Mouse (Mus musculus): ENCODE measurements around the gene Csdc2. TPM values are rescaled to one million over a fixed set of nuclear protein-coding genes. Genes with fewer than 3 reads are reported as not detected.
"Not testable (repeated sequence)": the region's sequence is repeated elsewhere in the genome, so short reads cannot be mapped to it uniquely, and the experiment has no call there.

The Csdc2 gene
- polyA plus RNA-seq, 1 experiment from 2014 or later: 133 TPM

GRCm38 (mm10) chr15:81960171-81961077 is 23.9 kb downstream of the Csdc2 start, which contains the start of gene Pmm1:
Gene Pmm1, minus strand, starts transcription at chr15:81960930.
- Histone ChIP-seq H3K9ac (replicated peaks) (peak within 1 kb of the TSS; percentile 75), H3K4me3 (peak within 1 kb of the TSS; percentile 76), H3K27me3 (no peaks in the 10 kb centered on the region), H3K36me3 (no peaks in the 10 kb centered on the region), H3K27ac (replicated peaks) (peak within 1 kb of the TSS; percentile 89), H3K4me2 (replicated peaks) (peak within 1 kb of the TSS; percentile 88), H3K4me1 (peaks cover 24% of the 10 kb centered on the region), H3K9me3 (no peaks in the 10 kb centered on the region)
- under 1% methylated on average over 77 of the region's 77 CpGs for WGBS
- ATAC-seq (replicated peaks): peak; percentile 97

GRCm38 (mm10) chr15:81961078-81961451 is 24.5 kb downstream of the Csdc2 start:
- no peaks in the 10 kb centered on the region for H3K9me3 ChIP-seq
- H3K36me3 ChIP-seq: no peaks in the 10 kb centered on the region
- peaks cover 24% of the 10 kb centered on the region for H3K4me1 ChIP-seq
- no peaks in the 10 kb centered on the region for H3K27me3 ChIP-seq
- no peak overlapping the region for H3K9ac ChIP-seq (replicated peaks)
- H3K4me2 ChIP-seq (replicated peaks): peak overlapping the region; percentile 88
- ATAC-seq (replicated peaks): no peak; the same call in 1 of the 2 replicates
- H3K27ac ChIP-seq (replicated peaks): peak overlapping the region; percentile 89
- WGBS: under 1% methylated on average over 8 of the region's 8 CpGs
- peak overlapping the region; percentile 76 for H3K4me3 ChIP-seq

GRCm38 (mm10) chr15:81964262-81964661 is 27.7 kb downstream of the Csdc2 start:
- Histone ChIP-seq H3K27me3 (no peaks in the 10 kb centered on the region), H3K36me3 (no peaks in the 10 kb centered on the region), H3K27ac (replicated peaks) (no peak overlapping the region), H3K4me1 (peaks cover 11% of the 10 kb centered on the region), H3K9me3 (no peaks in the 10 kb centered on the region), H3K9ac (replicated peaks) (no peak overlapping the region), H3K4me3 (no peak overlapping the region), H3K4me2 (replicated peaks) (no peak overlapping the region)
- 73% methylated on average over 1 of the region's 1 CpGs for WGBS
- no peak for ATAC-seq (replicated peaks)

- no peak overlapping the region for H3K4me2 ChIP-seq (replicated peaks)
- H3K27me3 ChIP-seq: no peaks in the 10 kb centered on the region
- WGBS: 56% methylated on average over 4 of the region's 4 CpGs
- no peaks in the 10 kb centered on the region for H3K9me3 ChIP-seq
- no peak overlapping the region for H3K4me3 ChIP-seq
- H3K4me1 ChIP-seq: 0 out of 2 replicates have a peak, but pooled peaks cover 5% of the 10 kb centered on the region
- no peaks in the 10 kb centered on the region for H3K36me3 ChIP-seq
- no peak overlapping the region for H3K27ac ChIP-seq (replicated peaks)
- ATAC-seq (replicated peaks): no peak
- no peak overlapping the region for H3K9ac ChIP-seq (replicated peaks)
Measured at GRCm38 (mm10) chr15:81964980-81965545, 28.5 kb downstream of the Csdc2 start.

- no peak overlapping the region for H3K4me2 ChIP-seq (replicated peaks)
- no peak for ATAC-seq (replicated peaks)
- H3K27me3 ChIP-seq: no peaks in the 10 kb centered on the region
- H3K9me3 ChIP-seq: no peaks in the 10 kb centered on the region
- no peaks in the 10 kb centered on the region for H3K4me1 ChIP-seq
- 86% methylated on average over 13 of the region's 14 CpGs for WGBS
- no peaks in the 10 kb centered on the region for H3K36me3 ChIP-seq
- H3K4me3 ChIP-seq: no peak overlapping the region
- no peak overlapping the region for H3K9ac ChIP-seq (replicated peaks)
- no peak overlapping the region for H3K27ac ChIP-seq (replicated peaks)
Measured at GRCm38 (mm10) chr15:81966062-81966829, 29.7 kb downstream of the Csdc2 start.

GRCm38 (mm10) chr15:81967821-81968220 is 31.3 kb downstream of the Csdc2 start:
- no peak for ATAC-seq (replicated peaks)
- 89% methylated on average over 5 of the region's 5 CpGs for whole genome bisulfite sequencing
- no peak overlapping the region for H3K4me2 ChIP-seq (replicated peaks)
- no peak overlapping the region for H3K9ac ChIP-seq (replicated peaks)
- H3K4me1 ChIP-seq: no peaks in the 10 kb centered on the region
- no peaks in the 10 kb centered on the region for H3K9me3 ChIP-seq
- H3K4me3 ChIP-seq: no peak overlapping the region
- H3K27ac ChIP-seq (replicated peaks): no peak overlapping the region
- H3K27me3 ChIP-seq: no peaks in the 10 kb centered on the region
- no peaks in the 10 kb centered on the region for H3K36me3 ChIP-seq

GRCm38 (mm10) chr15:81968447-81968846 is 31.9 kb downstream of the Csdc2 start:
- Histone ChIP-seq H3K9me3 (no peaks in the 10 kb centered on the region), H3K4me2 (replicated peaks) (no peak overlapping the region), H3K27ac (replicated peaks) (no peak overlapping the region), H3K27me3 (no peaks in the 10 kb centered on the region), H3K4me1 (no peaks in the 10 kb centered on the region), H3K4me3 (no peak overlapping the region), H3K9ac (replicated peaks) (no peak overlapping the region), H3K36me3 (no peaks in the 10 kb centered on the region)
- no peak for ATAC-seq (replicated peaks)
- WGBS: 63% methylated on average over 2 of the region's 2 CpGs

GRCm38 (mm10) chr15:81969173-81969572 is 32.6 kb downstream of the Csdc2 start:
- ATAC-seq (replicated peaks): no peak
- H3K27me3 ChIP-seq: no peaks in the 10 kb centered on the region
- no peak overlapping the region for H3K4me3 ChIP-seq
- no peaks in the 10 kb centered on the region for H3K9me3 ChIP-seq
- no peak overlapping the region for H3K4me2 ChIP-seq (replicated peaks)
- no peaks in the 10 kb centered on the region for H3K4me1 ChIP-seq
- no peaks in the 10 kb centered on the region for H3K36me3 ChIP-seq
- WGBS: 57% methylated on average over 7 of the region's 7 CpGs
- no peak overlapping the region for H3K9ac ChIP-seq (replicated peaks)
- no peak overlapping the region for H3K27ac ChIP-seq (replicated peaks)

- not testable (repeated sequence) for H3K4me3 ChIP-seq, H3K9me3 ChIP-seq
- WGBS: 45% methylated on average over 6 of the region's 6 CpGs
Measured at GRCm38 (mm10) chr15:81969635-81970034, 33.1 kb downstream of the Csdc2 start.

GRCm38 (mm10) chr15:81970498-81970897 is 33.9 kb downstream of the Csdc2 start:
- not testable (repeated sequence) for H3K27me3 ChIP-seq; ATAC-seq (replicated peaks); H3K9me3 ChIP-seq; H3K27ac ChIP-seq (replicated peaks); H3K4me3 ChIP-seq; H3K4me2 ChIP-seq (replicated peaks); H3K36me3 ChIP-seq; H3K9ac ChIP-seq (replicated peaks); H3K4me1 ChIP-seq
- WGBS: 61% methylated on average over 4 of the region's 4 CpGs

More at GRCm38 (mm10) chr15:81969635-81970034, 33.1 kb downstream of the Csdc2 start:
- H3K4me2 ChIP-seq (replicated peaks); H3K9ac ChIP-seq (replicated peaks); ATAC-seq (replicated peaks); H3K4me1 ChIP-seq; H3K36me3 ChIP-seq; H3K27me3 ChIP-seq; H3K27ac ChIP-seq (replicated peaks): not testable (repeated sequence)

GRCm38 (mm10) chr15:81975156-81975555 is 38.6 kb downstream of the Csdc2 start:
- WGBS: 91% methylated on average over 8 of the region's 8 CpGs
- H3K36me3 ChIP-seq; ATAC-seq (replicated peaks): not testable (repeated sequence)

GRCm38 (mm10) chr15:81980321-81980720 is 43.8 kb downstream of the Csdc2 start, which contains the start of gene 1700029P11Rik:
Gene 1700029P11Rik, plus strand, starts transcription at chr15:81980540.
- H3K36me3 ChIP-seq: no peaks in the 10 kb centered on the region
- 95% methylated on average over 23 of the region's 23 CpGs for WGBS
- H3K9ac ChIP-seq (replicated peaks): no peak within 1 kb of the TSS
- no peaks in the 10 kb centered on the region for H3K9me3 ChIP-seq
- no peak within 1 kb of the TSS for H3K4me3 ChIP-seq
- H3K27me3 ChIP-seq: no peaks in the 10 kb centered on the region
- no peak for ATAC-seq (replicated peaks)
- H3K4me2 ChIP-seq (replicated peaks): no peak within 1 kb of the TSS
- no peak within 1 kb of the TSS for H3K27ac ChIP-seq (replicated peaks)
- peaks cover 5% of the 10 kb centered on the region; the same call in 1 of the 2 replicates for H3K4me1 ChIP-seq

More at GRCm38 (mm10) chr15:81975156-81975555, 38.6 kb downstream of the Csdc2 start:
- H3K4me1 ChIP-seq; H3K9me3 ChIP-seq; H3K9ac ChIP-seq (replicated peaks); H3K4me2 ChIP-seq (replicated peaks); H3K27me3 ChIP-seq; H3K4me3 ChIP-seq; H3K27ac ChIP-seq (replicated peaks): not testable (repeated sequence)

All from forebrain, embryonic 15.5 days (tissue).